Mouse (Mus musculus) lung, postnatal 0 days (tissue): ENCODE results near the gene Cerk.

Experiments
- CTCF ChIP-seq: IDR thresholded peaks from 2 replicates; pipeline ENCODE4 v1.5.1; 2016; ENCODE audit warnings: antibody characterized with exemption, mild to moderate bottlenecking
- EP300 ChIP-seq: IDR thresholded peaks from 2 replicates; pipeline ENCODE4 v1.6.1; 2016; ENCODE audit warnings: antibody characterized with exemption, mild to moderate bottlenecking, control low read depth

DNA sequence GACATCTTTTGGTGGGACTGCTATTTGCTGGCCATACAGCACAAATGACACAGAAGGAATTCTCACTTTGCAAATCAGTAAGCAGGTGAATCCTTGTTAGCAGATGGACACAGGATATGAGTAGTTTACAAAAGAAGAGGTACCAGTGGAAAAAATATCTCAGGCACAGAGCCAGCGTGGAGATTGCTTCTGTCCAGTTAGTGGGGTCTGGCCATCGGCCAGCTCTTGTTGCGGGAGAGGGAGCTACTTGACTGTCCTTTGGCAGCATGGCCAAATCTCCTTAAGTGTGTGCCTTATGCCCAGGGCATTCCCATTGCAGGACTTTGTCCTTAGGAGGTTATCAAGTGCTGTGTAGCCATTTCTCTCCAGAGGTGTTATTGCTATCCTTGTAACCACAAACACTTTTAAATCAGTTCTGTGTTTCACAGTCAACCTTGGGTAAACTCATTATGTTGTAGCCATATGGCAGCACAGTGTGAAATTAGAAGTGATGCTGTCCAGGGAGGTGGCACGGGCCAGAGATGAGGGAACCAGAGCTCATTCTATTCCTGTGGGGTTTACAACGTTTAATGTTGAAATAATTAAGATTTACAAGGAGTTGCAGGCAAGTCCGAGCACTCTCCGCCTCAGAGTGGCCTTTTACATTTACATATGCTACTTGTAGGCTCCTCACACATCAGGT lies 46.0 kb upstream of the Cerk start:
- TF ChIP-seq CTCF (no peak), EP300 (no peak)
